34 mouse cellular contexts compared by ENCODE assay signal in the genomic region with DNA sequence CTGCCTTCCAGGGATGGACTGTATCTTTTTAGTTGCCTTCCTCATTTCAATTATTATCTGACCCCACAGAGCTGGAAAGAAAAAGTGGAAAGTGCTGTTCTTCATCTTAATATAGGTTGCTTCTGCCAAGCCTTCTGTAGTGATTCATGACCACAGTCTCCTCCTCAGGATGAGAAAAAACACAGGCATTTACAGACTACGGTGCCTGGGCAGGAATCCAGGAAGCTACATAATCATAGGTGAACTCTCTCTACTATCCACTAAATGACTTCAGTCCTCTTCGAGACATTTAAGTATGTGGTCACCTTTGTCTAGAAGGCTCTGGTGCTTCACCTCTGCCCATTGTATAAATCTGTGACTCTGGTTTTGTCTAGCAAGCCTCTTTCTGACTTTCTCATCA.
"Had no signal": no experiment of that assay in that cellular context is flagged by ENCODE, and none has a peak within 500 bp of the region (broad histone marks: within the 10 kb centered on the region; RNA-seq: fewer than 3 reads in every experiment).

No protein-coding gene starts in this region.

- ATAC-seq: hindbrain, embryonic 16.5 days; hindbrain, postnatal 0 days; inflammation-experienced regulatory T-cells, adult 6 months; intestine, embryonic 15.5 days; intestine, embryonic 16.5 days; intestine, postnatal 0 days had no signal

- H3K36me3 ChIP-seq: heart, embryonic 10.5 days; heart, embryonic 12.5 days; heart, embryonic 13.5 days; heart, embryonic 15.5 days; hindbrain, embryonic 10.5 days; hindbrain, embryonic 12.5 days; hindbrain, embryonic 13.5 days; hindbrain, embryonic 15.5 days; intestine, embryonic 15.5 days had no signal

- H3K9me3 ChIP-seq: heart, embryonic 10.5 days; heart, embryonic 12.5 days; heart, embryonic 13.5 days; heart, embryonic 15.5 days; hindbrain, embryonic 10.5 days; hindbrain, embryonic 12.5 days; hindbrain, embryonic 13.5 days; hindbrain, embryonic 15.5 days; intestine, embryonic 15.5 days had no signal

- H3K27ac ChIP-seq: heart, embryonic 10.5 days; heart, embryonic 13.5 days; heart, embryonic 15.5 days; hindbrain, embryonic 10.5 days; hindbrain, embryonic 12.5 days; hindbrain, embryonic 13.5 days; hindbrain, embryonic 14.5 days; hindbrain, embryonic 15.5 days; hindbrain, postnatal 0 days; intestine, embryonic 15.5 days; kidney, postnatal 0 days; layer of hippocampus, adult 2 months had no signal

- H3K9ac ChIP-seq: heart, embryonic 12.5 days; heart, embryonic 13.5 days; heart, embryonic 15.5 days; hindbrain, embryonic 12.5 days; hindbrain, embryonic 13.5 days; hindbrain, embryonic 14.5 days; hindbrain, embryonic 15.5 days; intestine, embryonic 15.5 days had no signal

- H3K4me1 ChIP-seq: heart, embryonic 10.5 days; heart, embryonic 12.5 days; heart, embryonic 13.5 days; heart, embryonic 15.5 days; hindbrain, embryonic 10.5 days; hindbrain, embryonic 12.5 days; hindbrain, embryonic 13.5 days; hindbrain, embryonic 15.5 days; intestine, embryonic 15.5 days had no signal

- H3K4me3 ChIP-seq: heart, embryonic 10.5 days; heart, embryonic 12.5 days; heart, embryonic 13.5 days; heart, embryonic 15.5 days; hindbrain, embryonic 10.5 days; hindbrain, embryonic 12.5 days; hindbrain, embryonic 13.5 days; hindbrain, embryonic 15.5 days; intestine, embryonic 15.5 days; layer of hippocampus, adult 2 months had no signal

- H3K27me3 ChIP-seq: heart, embryonic 12.5 days; heart, embryonic 13.5 days; heart, embryonic 15.5 days; hindbrain, embryonic 12.5 days; hindbrain, embryonic 13.5 days; hindbrain, embryonic 15.5 days; intestine, embryonic 15.5 days had no signal

- DNase-seq: heart, postnatal 10 days; heart, postnatal 14 days; heart, postnatal 36 days; heart, postnatal 4 days; kidney, adult 11 months; kidney, adult 18-20 months; kidney, adult 2 months; kidney, adult 8-10 months; kidney, adult 9 months; kidney, postnatal 10 days; kidney, postnatal 14 days; kidney, postnatal 25 days; kidney, postnatal 36 days; kidney, postnatal 4 days; layer of hippocampus, adult 9-11 months; layer of hippocampus, postnatal 36 days had no signal

- H3K4me2 ChIP-seq: heart, embryonic 11.5 days; heart, embryonic 12.5 days; heart, embryonic 13.5 days; heart, embryonic 15.5 days; hindbrain, embryonic 12.5 days; hindbrain, embryonic 13.5 days; hindbrain, embryonic 14.5 days; hindbrain, embryonic 15.5 days; intestine, embryonic 15.5 days had no signal
